Mouse (Mus musculus) embryonic facial prominence, embryonic 15.5 days (tissue): ENCODE data around the gene Galnt18. TPM values are rescaled to one million over a fixed set of nuclear protein-coding genes. Genes with fewer than 3 reads are reported as not detected.
A peak's percentile ranks its signal among the peaks of the same experiment; 100 is the strongest.

Experiments used
- ATAC-seq: fragments of 200-750 bp; cut with Nextera tagmentation; 2 replicates; pipeline ENCODE4 v1.8.0; 2017; ENCODE audit warnings: low read depth, moderate TSS enrichment; ENCODE audit not compliant: insufficient number of reproducible peaks, low FRiP score, low TSS enrichment
- H3K27ac ChIP-seq: fragments of 300-500 bp; sonication (generic); replicated peaks from 2 replicates; pipeline ENCODE4 v1.5.1; 2015; ENCODE audit warnings: mild to moderate bottlenecking, inconsistent platforms
- H3K27me3 ChIP-seq: fragments of 300-500 bp; sonication (generic); 2 replicates; pipeline ENCODE4 v1.6.1; 2015; ENCODE audit warnings: inconsistent platforms
- H3K36me3 ChIP-seq: fragments of 300-500 bp; sonication (generic); 2 replicates; pipeline ENCODE4 v1.6.1; 2015; ENCODE audit warnings: mild to moderate bottlenecking, inconsistent platforms
- H3K4me1 ChIP-seq: fragments of 300-500 bp; sonication (generic); 2 replicates; pipeline ENCODE4 v1.6.1; 2015; ENCODE audit warnings: inconsistent platforms
- H3K4me2 ChIP-seq: fragments of 300-500 bp; sonication (generic); replicated peaks from 2 replicates; pipeline ENCODE4 v1.6.1; 2015; ENCODE audit warnings: mild to moderate bottlenecking, inconsistent platforms
- H3K4me3 ChIP-seq: fragments of 300-500 bp; sonication (generic); replicated peaks from 2 replicates; pipeline ENCODE4 v1.5.1; 2015; ENCODE audit warnings: mild to moderate bottlenecking, inconsistent platforms
- H3K9ac ChIP-seq: fragments of 300-500 bp; sonication (generic); 2 replicates; pipeline ENCODE4 v1.6.1; 2015; ENCODE audit warnings: inconsistent platforms
- H3K9me3 ChIP-seq: fragments of 300-500 bp; sonication (generic); replicated peaks from 2 replicates; pipeline ENCODE4 v1.6.1; 2016; ENCODE audit warnings: inconsistent platforms
- WGBS: fragments of 180-500 bp; shearing (Covaris S2); methylation state at CpG from one replicate; pipeline ENCODE4 v1.1.7; 2015; 5-methylcytosine and 5-hydroxymethylcytosine counted together
- polyA plus RNA-seq: library from polyadenylated mRNA; unstranded; fragments of >200 nt; fragmentation: Nextera tagmentation; extraction: Ambion mirVana; gene quantifications from 2 replicates; pipeline ENCODE4 v1.2.1, GENCODE M21; 2015

The Galnt18 gene
- polyA plus RNA-seq, 1 experiment from 2014 or later: 30.0 TPM

DNA sequence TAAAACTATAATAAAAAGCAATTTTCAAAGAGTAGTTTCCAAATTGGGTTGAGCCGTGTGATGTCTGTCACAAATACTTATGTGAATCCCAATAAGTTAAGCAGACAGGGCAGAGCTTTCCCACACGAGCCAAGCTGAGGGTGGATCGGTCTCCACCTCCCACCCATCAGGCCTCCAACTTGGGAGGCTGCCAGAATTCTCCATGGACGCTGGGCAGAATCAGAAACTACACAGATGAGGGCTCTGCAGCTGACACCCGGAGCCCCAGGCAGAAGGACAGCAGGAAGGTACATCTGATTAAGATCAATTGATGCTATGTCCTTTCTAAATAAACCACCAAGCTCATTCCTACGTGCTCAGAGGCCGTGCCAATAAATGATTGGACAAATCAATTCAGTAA, 42.4 kb downstream of the Galnt18 start:
- no peak overlapping the region for H3K9ac ChIP-seq
- H3K27ac ChIP-seq: no peak overlapping the region
- 42% methylated on average over 7 of the region's 7 CpGs for WGBS
- no peaks in the 10 kb centered on the region for H3K9me3 ChIP-seq
- no peak overlapping the region for H3K4me3 ChIP-seq
- no peak overlapping the region for H3K4me2 ChIP-seq
- no peak for ATAC-seq
- H3K27me3 ChIP-seq: no peaks in the 10 kb centered on the region
- H3K4me1 ChIP-seq: peaks cover 28% of the 10 kb centered on the region
- H3K36me3 ChIP-seq: no peaks in the 10 kb centered on the region

DNA sequence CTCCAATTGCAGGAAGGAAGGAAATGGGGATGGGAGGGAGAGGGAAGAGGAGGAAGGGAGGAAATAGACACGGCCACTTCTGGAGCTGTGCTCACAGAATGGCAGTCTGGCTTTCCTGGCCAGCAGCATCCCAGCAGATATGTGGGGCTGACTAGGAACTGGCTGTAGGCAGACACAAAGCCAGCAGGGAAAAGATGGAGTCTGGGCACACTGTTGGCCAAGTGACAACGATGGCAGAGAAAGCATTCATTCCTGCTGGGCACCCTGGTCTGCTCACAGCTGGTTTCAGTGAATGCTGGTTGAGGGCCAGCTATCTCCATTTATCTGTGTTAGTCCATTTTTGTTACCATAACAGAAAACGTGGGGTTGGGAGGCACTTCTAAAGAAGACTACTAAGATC, 43.4 kb downstream of the Galnt18 start:
- Histone ChIP-seq H3K4me3 (no peak overlapping the region), H3K4me2 (no peak overlapping the region), H3K9ac (no peak overlapping the region), H3K36me3 (no peaks in the 10 kb centered on the region), H3K4me1 (peaks cover 23% of the 10 kb centered on the region), H3K27me3 (no peaks in the 10 kb centered on the region), H3K27ac (no peak overlapping the region), H3K9me3 (no peaks in the 10 kb centered on the region)
- WGBS: 55% methylated on average over 3 of the region's 3 CpGs
- ATAC-seq: no peak

DNA sequence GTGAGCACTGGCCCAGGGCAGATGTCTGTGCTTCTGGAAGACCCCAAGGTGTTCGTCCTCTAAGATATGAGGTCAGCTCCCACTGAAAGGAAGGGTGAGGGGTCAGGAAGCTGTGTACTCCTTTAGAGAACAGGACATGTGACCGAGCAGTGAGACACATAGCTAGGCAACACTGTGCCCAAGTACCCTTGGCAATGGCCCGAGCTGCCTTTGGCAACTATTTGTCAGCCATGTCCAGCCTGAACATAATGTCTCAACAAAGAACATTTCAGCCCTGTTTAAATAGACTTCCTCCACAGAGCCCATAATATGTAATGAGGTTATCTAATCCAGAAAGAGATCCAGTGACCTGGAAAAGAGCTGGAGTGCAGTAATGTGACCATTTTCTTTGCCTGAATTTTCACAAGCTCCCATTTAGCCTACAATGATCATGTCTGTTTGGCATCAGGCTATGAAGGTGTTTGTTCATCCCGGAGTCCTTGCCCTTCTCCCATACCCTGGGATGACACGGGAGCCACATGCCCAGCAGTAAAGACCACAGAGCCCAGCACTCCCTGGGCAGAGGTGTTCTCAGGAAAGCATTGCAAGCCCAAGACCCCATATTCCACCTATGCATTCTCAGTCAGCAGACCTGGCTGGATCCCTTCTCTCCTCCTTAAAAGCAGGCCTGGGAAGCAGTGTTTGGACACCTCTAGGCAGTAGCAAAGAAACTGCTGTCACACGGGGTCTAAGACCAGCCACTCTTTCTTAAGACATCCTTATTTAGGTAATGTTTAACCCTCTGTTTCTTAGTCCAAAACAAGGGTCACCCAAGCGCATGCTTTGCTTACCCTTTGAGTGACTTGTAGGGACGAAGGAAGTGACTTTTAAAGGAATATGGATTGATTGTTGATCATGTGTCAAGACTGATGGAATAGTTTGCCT, 49.2 kb downstream of the Galnt18 start:
- no peak overlapping the region for H3K4me3 ChIP-seq
- H3K4me1 ChIP-seq: no peaks in the 10 kb centered on the region
- H3K9ac ChIP-seq: no peak overlapping the region
- H3K36me3 ChIP-seq: no peaks in the 10 kb centered on the region
- 90% methylated on average over 8 of the region's 8 CpGs for WGBS
- H3K27me3 ChIP-seq: no peaks in the 10 kb centered on the region
- no peak for ATAC-seq
- no peak overlapping the region for H3K4me2 ChIP-seq
- no peaks in the 10 kb centered on the region for H3K9me3 ChIP-seq
- no peak overlapping the region for H3K27ac ChIP-seq

DNA sequence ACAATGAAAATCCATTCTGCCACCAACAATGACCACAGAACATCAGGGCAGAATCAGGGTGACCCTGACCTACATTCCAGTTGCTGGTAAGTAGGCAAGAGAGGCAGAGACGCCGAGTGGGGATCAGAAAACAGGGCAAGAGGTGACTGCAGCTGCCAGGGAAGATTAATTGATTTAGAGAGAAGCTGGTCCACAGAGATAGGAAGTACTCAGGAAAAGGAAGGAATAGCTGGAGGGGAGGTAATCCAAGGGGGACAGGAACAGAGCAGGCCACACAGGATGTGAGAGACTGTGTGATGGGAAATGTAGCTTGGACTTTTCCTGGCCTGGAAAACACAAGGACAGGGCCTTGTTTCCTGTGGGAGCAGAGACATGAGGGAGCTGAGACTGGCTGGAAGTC, 52.8 kb downstream of the Galnt18 start:
- Histone ChIP-seq H3K9me3 (no peaks in the 10 kb centered on the region), H3K4me2 (no peak overlapping the region), H3K36me3 (no peaks in the 10 kb centered on the region), H3K4me1 (0 out of 2 replicates have a peak, but pooled peaks cover 4% of the 10 kb centered on the region), H3K27ac (no peak overlapping the region), H3K9ac (no peak overlapping the region), H3K27me3 (no peaks in the 10 kb centered on the region), H3K4me3 (no peak overlapping the region)
- ATAC-seq: no peak
- 48% methylated on average over 2 of the region's 2 CpGs for WGBS

DNA sequence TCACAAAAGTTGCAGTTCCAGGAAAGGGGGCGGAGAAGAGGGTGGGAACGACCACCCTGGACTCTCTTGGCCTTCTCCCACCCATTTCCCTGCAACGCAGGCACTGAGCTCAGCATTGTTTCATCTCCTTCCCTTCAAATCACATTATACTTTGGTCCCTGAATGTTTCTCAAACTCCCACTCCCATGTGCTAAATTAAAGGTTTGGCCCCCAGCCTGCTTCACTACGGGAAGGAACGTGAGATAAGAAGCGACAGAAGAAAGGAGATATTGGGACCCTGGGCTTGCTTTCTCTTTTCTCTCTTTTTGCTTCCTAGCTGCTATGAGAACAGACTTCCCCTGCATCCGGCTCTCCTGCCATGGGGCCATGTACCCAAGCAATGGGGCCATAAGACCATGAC, 55.0 kb downstream of the Galnt18 start:
- no peaks in the 10 kb centered on the region for H3K36me3 ChIP-seq
- H3K27me3 ChIP-seq: no peaks in the 10 kb centered on the region
- no peaks in the 10 kb centered on the region for H3K9me3 ChIP-seq
- no peak for ATAC-seq
- no peak overlapping the region for H3K9ac ChIP-seq
- peaks cover 26% of the 10 kb centered on the region for H3K4me1 ChIP-seq
- H3K4me3 ChIP-seq: no peak overlapping the region
- no peak overlapping the region for H3K4me2 ChIP-seq
- WGBS: 68% methylated on average over 7 of the region's 7 CpGs
- H3K27ac ChIP-seq: no peak overlapping the region

DNA sequence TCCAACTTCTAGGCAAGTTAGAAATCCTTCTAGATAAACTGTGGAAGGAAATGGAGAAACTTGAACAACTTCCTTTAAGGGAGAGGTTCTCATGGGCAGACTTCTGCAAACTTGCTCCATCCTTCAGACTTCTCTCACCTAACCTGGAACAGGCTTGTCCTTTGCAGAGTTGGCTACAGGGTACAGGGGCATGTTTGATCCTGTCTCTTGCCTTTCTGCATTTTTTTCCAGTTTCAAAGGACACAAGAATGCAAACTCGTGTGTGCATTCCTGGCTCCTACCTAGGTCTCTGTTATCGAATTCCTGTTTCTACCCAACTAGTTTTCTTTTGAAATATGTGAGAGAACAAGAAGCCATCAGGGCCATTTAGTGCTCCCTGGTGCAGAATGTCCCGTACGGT, 55.8 kb downstream of the Galnt18 start:
- WGBS: 58% methylated on average over 4 of the region's 4 CpGs
- Histone ChIP-seq H3K4me2 (no peak overlapping the region), H3K27me3 (no peaks in the 10 kb centered on the region), H3K27ac (no peak overlapping the region), H3K9ac (no peak overlapping the region), H3K9me3 (no peaks in the 10 kb centered on the region), H3K4me3 (no peak overlapping the region), H3K36me3 (no peaks in the 10 kb centered on the region), H3K4me1 (peaks cover 30% of the 10 kb centered on the region)
- no peak for ATAC-seq

DNA sequence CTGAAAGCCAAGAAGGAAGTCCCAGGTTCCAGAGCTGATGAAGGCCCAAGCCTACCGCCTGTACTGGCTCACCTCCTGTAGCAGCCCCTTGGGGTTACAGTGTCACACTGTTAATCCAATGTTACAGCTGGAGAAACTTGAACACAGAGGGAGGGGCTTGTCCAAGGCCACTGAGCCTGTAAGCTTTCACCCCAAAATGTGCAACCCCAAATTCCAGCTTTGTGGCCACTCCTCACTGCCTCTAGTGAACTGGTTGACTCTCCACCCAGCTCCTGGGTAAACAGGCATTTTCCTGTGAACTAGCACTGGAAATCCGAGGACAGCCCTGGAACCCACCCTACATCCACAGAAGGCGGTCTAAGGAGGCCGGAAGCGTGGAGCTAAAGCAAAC, 58.5 kb downstream of the Galnt18 start:
- no peaks in the 10 kb centered on the region for H3K27me3 ChIP-seq
- H3K4me3 ChIP-seq: no peak overlapping the region
- H3K9me3 ChIP-seq: no peaks in the 10 kb centered on the region
- H3K36me3 ChIP-seq: no peaks in the 10 kb centered on the region
- H3K4me2 ChIP-seq: no peak overlapping the region
- no peak overlapping the region for H3K9ac ChIP-seq
- 83% methylated on average over 5 of the region's 5 CpGs for WGBS
- no peak; the same call in 1 of the 2 replicates for ATAC-seq
- H3K4me1 ChIP-seq: peaks cover 41% of the 10 kb centered on the region
- H3K27ac ChIP-seq: peak overlapping the region; percentile 81

DNA sequence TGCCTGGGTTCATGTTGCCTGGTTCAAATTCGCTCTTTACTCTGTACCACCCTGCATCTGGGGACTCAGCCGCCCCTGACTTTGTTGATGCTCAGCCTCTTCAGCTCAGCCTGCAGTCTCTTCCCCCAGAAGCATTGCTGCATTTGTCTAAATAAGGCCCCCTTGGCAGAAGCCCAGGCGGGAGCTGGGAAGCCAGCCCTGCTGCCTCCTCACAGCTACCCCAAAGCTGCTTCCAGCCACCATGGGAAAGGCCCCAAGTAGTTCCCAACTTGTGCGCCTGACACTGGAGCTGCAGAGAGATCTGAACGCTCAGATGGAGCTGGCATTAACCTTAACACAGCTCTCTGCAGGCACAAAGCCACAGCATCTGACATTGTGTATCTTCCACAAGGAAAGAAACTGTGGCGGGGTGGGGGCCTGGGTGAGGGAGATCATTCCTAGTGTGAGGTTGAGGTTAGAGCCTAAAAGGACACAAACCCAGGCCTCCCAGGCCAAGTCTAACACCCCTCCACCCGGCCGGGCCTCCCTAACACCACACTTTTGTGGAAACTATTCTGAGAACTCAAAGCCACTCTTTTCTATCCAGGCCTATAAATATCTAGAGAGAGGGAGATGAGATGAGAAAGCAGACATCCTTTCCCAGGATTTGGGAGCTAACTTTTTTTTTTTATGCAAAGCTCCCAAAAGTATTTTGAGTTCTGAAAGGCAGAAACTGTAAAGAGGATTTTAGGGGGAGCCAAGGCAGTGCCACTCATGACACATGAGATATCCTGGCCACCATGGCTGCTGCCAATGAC, 59.1 kb downstream of the Galnt18 start:
- Histone ChIP-seq H3K27ac (peak overlapping the region; percentile 81), H3K9ac (no peak overlapping the region), H3K4me3 (no peak overlapping the region), H3K27me3 (no peaks in the 10 kb centered on the region), H3K4me1 (peaks cover 41% of the 10 kb centered on the region), H3K36me3 (no peaks in the 10 kb centered on the region), H3K9me3 (no peaks in the 10 kb centered on the region), H3K4me2 (no peak overlapping the region)
- ATAC-seq: 0 out of 2 replicates have a peak, but pooled peaks have one; percentile 8
- WGBS: 46% methylated on average over 8 of the region's 8 CpGs

DNA sequence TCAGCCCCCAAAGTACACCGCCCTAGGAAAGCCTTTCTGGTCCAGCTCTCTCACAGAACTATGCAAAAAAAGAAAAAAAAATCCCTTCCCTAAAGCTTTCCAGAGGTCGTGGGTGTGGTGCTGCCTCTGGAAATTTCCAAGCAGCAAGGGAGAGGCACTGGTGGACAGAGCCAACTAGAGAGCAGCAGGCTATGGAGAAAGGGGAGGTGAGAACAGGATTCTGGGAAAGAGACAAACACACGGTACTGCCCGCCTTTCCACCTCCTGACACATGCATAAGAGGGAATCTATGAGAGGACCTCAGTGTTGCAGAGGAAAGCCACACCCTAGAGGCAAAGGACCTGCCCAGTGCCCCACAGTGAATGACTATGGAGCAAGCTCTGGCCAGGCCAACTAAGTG, 60.9 kb downstream of the Galnt18 start:
- no peak for ATAC-seq
- 55% methylated on average over 4 of the region's 4 CpGs for WGBS
- Histone ChIP-seq H3K27me3 (no peaks in the 10 kb centered on the region), H3K4me2 (no peak overlapping the region), H3K9me3 (no peaks in the 10 kb centered on the region), H3K27ac (0 out of 2 replicates have a peak overlapping the region, but pooled peaks have one; percentile 23), H3K36me3 (no peaks in the 10 kb centered on the region), H3K4me1 (peaks cover 48% of the 10 kb centered on the region), H3K4me3 (no peak overlapping the region), H3K9ac (no peak overlapping the region)

DNA sequence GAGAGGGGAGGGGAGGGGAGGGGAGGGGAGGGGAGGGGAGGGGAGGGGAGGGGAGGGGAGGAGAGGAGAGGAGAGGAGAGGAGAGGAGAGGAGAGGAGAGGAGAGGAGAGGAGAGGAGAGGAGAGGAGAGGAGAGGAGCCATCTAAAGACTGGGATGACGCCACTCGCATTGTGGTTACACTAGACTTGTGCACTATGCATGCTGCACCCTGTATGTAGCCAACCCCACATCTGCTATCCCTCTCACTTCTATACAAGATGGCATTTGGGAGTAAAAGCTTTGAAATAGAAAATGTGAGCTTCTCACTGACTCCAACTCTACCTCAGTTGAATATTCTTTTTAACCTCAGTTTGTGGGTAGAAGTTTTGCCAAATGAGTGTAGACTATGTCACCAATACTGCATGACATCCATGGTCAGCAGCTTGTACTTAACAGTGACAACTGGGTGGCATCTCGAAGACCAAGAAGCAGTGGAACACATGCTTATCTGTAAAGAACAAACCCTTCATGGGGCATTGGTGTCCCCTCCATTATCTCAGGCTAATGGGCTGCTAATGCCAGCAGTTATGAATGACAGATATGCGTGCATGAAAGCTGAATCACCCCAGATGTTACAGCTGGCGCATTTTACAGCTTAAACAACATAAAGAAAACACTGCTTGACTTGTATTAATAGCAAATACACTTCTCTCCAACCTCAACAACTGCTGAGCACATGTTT, 65.0 kb downstream of the Galnt18 start:
- WGBS: 58% methylated on average over 5 of the region's 5 CpGs
- H3K4me2 ChIP-seq: no peak overlapping the region
- ATAC-seq: peak; percentile 11; the same call in 1 of the 2 replicates
- no peak overlapping the region for H3K4me3 ChIP-seq
- no peaks in the 10 kb centered on the region for H3K36me3 ChIP-seq
- peak overlapping the region; percentile 11; the same call in 1 of the 2 replicates for H3K27ac ChIP-seq
- H3K4me1 ChIP-seq: peaks cover 22% of the 10 kb centered on the region
- H3K9ac ChIP-seq: no peak overlapping the region
- H3K9me3 ChIP-seq: no peaks in the 10 kb centered on the region
- H3K27me3 ChIP-seq: no peaks in the 10 kb centered on the region
